Mouse (Mus musculus) forebrain, embryonic 13.5 days (tissue): Measurements from ENCODE around the gene Nol9. TPM values are rescaled to one million over a fixed set of nuclear protein-coding genes. Genes with fewer than 3 reads are reported as not detected.
A peak's percentile ranks its signal among the peaks of the same experiment; 100 is the strongest.

Experiments
- ATAC-seq: fragments of 200-750 bp; cut with Nextera tagmentation; 2 replicates; pipeline ENCODE4 v1.8.0; 2017
- H3K27ac ChIP-seq: fragments of 300-500 bp; sonication (generic); 2 replicates; pipeline ENCODE4 v1.5.1; 2015; ENCODE audit warnings: inconsistent platforms, mild to moderate bottlenecking, moderate library complexity
- H3K27me3 ChIP-seq: fragments of 300-500 bp; sonication (generic); 2 replicates; pipeline ENCODE4 v1.6.1; 2015; ENCODE audit warnings: mild to moderate bottlenecking, inconsistent platforms
- H3K36me3 ChIP-seq: fragments of 300-500 bp; sonication (generic); 2 replicates; pipeline ENCODE4 v1.6.1; 2015; ENCODE audit warnings: mild to moderate bottlenecking, inconsistent platforms; ENCODE audit not compliant: poor library complexity, severe bottlenecking
- H3K4me1 ChIP-seq: fragments of 300-500 bp; sonication (generic); 2 replicates; pipeline ENCODE4 v1.6.1; 2015; ENCODE audit warnings: inconsistent platforms
- H3K4me2 ChIP-seq: fragments of 300-500 bp; sonication (generic); 2 replicates; pipeline ENCODE4 v1.6.1; 2015; ENCODE audit warnings: inconsistent platforms, mild to moderate bottlenecking, moderate library complexity
- H3K4me3 ChIP-seq: fragments of 300-500 bp; sonication (generic); 2 replicates; pipeline ENCODE4 v1.5.1; 2015; ENCODE audit warnings: mild to moderate bottlenecking, inconsistent platforms
- H3K9ac ChIP-seq: fragments of 300-500 bp; sonication (generic); 2 replicates; pipeline ENCODE4 v1.6.1; 2015; ENCODE audit warnings: mild to moderate bottlenecking, inconsistent platforms
- H3K9me3 ChIP-seq: fragments of 300-500 bp; sonication (generic); replicated peaks from 2 replicates; pipeline ENCODE4 v1.6.1; 2016; ENCODE audit warnings: inconsistent platforms
- WGBS: fragments of 180-500 bp; shearing (Covaris S2); methylation state at CpG from one replicate; pipeline ENCODE4 v1.1.7; 2015; 5-methylcytosine and 5-hydroxymethylcytosine counted together
- polyA plus RNA-seq: library from polyadenylated mRNA; unstranded; fragments of >200 nt; fragmentation: Nextera tagmentation; extraction: Ambion mirVana; gene quantifications from 2 replicates; pipeline ENCODE4 v1.2.1, GENCODE M21; 2015

Nol9 gene
- polyA plus RNA-seq, 1 experiment from 2014 or later: 22.5 TPM

DNA sequence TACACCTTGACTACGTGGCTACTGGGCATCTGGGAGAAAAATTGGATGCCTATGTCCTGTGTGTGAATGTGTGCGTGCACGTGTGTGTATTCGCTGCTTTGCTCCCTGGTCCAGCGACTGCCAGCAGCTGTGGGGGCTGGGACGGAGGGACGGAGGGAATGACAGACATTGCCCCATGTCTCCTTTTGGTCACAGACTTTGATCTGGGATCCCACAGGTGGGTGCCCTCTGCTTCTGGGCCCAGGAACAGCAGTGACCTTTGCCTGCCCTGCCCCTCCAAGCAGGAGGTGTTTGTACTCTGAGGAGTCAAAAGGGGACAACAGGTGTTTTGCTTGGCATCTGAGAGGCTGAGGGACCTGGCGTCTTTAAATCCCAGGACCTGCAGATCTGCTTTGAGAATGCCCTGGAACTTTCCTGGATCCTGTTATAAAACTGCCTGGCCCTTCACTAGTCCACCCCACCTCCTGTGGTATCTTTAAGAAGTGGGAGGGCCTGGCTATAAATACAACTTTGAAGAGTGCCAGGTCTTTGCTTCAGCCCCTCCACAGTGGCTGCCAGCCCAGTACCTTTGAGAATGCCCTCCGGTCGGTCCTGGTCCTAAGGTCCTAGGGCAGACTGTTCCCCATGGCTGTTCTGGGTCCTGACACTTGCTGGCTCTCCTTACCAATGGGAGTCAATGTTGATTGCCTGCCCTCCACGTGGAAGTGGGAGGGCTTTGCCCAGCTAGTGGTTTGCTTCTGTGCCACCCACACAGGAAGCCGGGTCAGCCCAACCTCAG is 25.9 kb upstream of the Nol9 start:
- no peak overlapping the region for H3K27ac ChIP-seq

DNA sequence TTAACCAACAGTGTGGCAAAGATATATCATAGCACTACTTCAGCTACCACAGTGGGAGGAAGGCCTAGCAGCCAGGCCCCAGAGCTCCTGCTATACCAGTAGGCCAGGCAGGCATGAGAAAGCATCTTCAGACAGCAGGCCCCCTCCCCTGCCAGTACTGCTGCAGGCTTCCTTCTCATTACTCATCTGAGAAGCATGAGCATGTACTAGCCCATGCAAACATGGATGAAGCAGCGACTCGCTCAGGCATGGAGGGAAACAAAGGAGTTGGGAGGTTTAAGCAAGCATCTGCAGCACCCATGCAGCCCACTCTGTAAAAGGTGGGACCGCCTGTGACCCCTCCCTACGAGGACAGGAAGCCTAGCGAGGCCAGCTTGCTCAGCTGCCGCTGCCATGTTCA is 20.0 kb upstream of the Nol9 start:
- Histone ChIP-seq H3K36me3 (peaks cover 82% of the 10 kb centered on the region), H3K4me1 (peaks cover 3% of the 10 kb centered on the region)
- 91% methylated on average over 6 of the region's 6 CpGs for WGBS

More for the DNA sequence above, 25.9 kb upstream of the Nol9 start:
- Histone ChIP-seq H3K4me1 (peaks cover 27% of the 10 kb centered on the region), H3K9ac (no peak overlapping the region), H3K4me3 (no peak overlapping the region), H3K36me3 (peaks cover 25% of the 10 kb centered on the region), H3K27me3 (peaks cover 26% of the 10 kb centered on the region), H3K9me3 (no peaks in the 10 kb centered on the region), H3K4me2 (no peak overlapping the region)
- no peak for ATAC-seq
- WGBS: 87% methylated on average over 12 of the region's 12 CpGs

DNA sequence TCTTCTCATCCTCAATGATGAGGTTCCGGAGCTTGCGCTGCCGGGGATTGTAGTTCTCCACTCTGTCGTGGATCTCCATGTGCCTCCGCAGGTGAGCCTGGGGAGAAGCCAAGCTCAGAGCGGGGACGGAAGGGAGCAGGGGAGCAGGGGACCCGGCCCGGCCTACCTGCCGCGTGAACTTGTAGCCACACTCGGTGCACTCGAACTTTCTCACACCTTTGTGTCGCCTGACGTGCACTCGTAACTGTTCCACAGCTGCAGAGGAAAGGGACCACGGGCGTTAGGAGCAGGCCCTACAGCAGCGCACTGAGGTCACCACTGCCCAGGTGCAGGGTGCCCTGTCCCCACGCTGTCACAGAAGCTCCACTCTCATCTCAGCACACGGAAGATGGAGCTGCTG is 19.1 kb upstream of the Nol9 start:
- H3K4me1 ChIP-seq: peaks cover 13% of the 10 kb centered on the region
- no peak overlapping the region for H3K27ac ChIP-seq
- no peak for ATAC-seq
- WGBS: 92% methylated on average over 21 of the region's 21 CpGs
- H3K9ac ChIP-seq: no peak overlapping the region
- no peak overlapping the region for H3K4me2 ChIP-seq
- H3K27me3 ChIP-seq: no peaks in the 10 kb centered on the region
- H3K4me3 ChIP-seq: no peak overlapping the region
- peaks cover 79% of the 10 kb centered on the region for H3K36me3 ChIP-seq
- no peaks in the 10 kb centered on the region for H3K9me3 ChIP-seq

More for the DNA sequence above, 20.0 kb upstream of the Nol9 start:
- no peaks in the 10 kb centered on the region for H3K9me3 ChIP-seq
- H3K4me3 ChIP-seq: no peak overlapping the region
- no peak overlapping the region for H3K4me2 ChIP-seq
- H3K27me3 ChIP-seq: no peaks in the 10 kb centered on the region
- no peak overlapping the region for H3K9ac ChIP-seq
- no peak overlapping the region for H3K27ac ChIP-seq
- no peak for ATAC-seq

DNA sequence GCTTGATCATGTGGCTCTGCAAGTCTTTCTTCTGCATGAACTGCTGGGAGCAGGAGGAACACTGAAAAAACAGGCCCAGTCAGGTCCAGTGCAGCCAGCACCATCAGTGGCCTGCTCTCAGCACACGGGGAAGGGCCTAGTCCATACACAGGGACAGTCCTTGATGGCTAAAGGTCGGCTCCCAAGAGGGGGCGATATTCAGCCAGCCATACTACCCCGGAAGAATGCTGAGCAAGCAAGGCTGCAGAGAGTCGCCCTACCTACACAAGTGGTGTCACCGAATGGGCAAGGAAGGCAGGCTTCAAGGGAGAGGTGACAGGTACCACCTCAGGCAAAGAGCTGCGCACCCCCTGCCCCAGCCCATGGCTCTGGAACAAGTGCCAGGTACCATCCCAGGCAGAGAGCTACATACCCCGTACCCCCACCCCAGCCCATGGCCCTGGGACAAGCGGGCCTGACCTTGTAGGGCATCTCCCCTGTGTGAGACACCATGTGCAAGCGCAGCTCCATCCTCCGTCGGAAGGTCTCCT is 17.5 kb upstream of the Nol9 start:
- ATAC-seq: no peak
- H3K27ac ChIP-seq: no peak overlapping the region
- H3K27me3 ChIP-seq: no peaks in the 10 kb centered on the region
- no peaks in the 10 kb centered on the region for H3K9me3 ChIP-seq
- no peak overlapping the region; the same call in 1 of the 2 replicates for H3K9ac ChIP-seq
- 75% methylated on average over 12 of the region's 12 CpGs for WGBS
- H3K4me2 ChIP-seq: no peak overlapping the region
- H3K36me3 ChIP-seq: peaks cover 71% of the 10 kb centered on the region
- H3K4me1 ChIP-seq: peaks cover 29% of the 10 kb centered on the region
- H3K4me3 ChIP-seq: no peak overlapping the region

DNA sequence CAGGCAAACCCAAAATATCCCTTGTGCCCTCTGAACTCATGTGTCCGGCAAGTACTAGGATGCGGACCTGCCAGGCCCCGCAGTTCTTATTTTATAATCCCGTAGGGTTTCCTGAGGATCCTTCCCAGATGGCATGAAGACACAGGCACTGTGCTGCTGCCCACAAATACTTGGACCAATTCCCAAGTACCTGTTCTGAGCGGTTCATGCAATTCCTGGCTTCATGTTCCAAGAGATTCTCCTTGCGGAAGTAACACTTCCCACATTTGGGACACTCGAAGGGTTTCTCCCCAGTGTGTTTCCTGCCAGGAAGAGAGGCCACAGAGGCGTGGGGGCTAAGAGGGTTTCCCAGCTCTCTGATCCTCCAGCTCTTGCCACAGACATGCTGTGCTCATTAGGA is 16.6 kb upstream of the Nol9 start:
- H3K4me3 ChIP-seq: no peak overlapping the region
- ATAC-seq: no peak
- no peak overlapping the region for H3K27ac ChIP-seq
- 92% methylated on average over 8 of the region's 8 CpGs for WGBS
- H3K9ac ChIP-seq: no peak overlapping the region
- H3K4me1 ChIP-seq: peaks cover 33% of the 10 kb centered on the region
- no peak overlapping the region for H3K4me2 ChIP-seq
- H3K9me3 ChIP-seq: no peaks in the 10 kb centered on the region
- H3K27me3 ChIP-seq: no peaks in the 10 kb centered on the region
- H3K36me3 ChIP-seq: peaks cover 70% of the 10 kb centered on the region

DNA sequence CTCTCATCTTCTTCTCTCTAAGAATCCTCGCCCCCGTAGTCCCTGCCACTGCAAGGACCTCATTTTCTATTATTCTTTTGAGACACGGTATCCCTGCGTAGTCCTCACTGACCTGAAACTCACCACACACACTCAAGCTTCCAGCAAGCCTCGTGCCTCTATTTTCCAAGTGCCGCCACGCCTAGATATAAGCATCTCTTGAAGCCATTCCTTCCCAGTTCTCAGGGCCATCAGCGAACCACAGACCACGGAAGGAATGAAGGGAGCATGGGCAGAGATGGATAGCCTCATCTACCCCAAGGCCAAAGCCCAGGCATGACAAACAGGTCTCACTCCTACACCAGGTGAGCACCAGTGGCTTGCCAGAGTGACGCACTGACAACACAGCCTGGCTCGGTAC is 14.6 kb upstream of the Nol9 start:
- Histone ChIP-seq H3K27ac (no peak overlapping the region), H3K9ac (peak overlapping the region; percentile 45), H3K36me3 (peaks cover 51% of the 10 kb centered on the region), H3K27me3 (no peaks in the 10 kb centered on the region), H3K4me1 (peaks cover 44% of the 10 kb centered on the region), H3K9me3 (no peaks in the 10 kb centered on the region), H3K4me3 (no peak overlapping the region), H3K4me2 (peak overlapping the region; percentile 1; the same call in 1 of the 2 replicates)
- ATAC-seq: no peak
- 93% methylated on average over 11 of the region's 11 CpGs for WGBS

DNA sequence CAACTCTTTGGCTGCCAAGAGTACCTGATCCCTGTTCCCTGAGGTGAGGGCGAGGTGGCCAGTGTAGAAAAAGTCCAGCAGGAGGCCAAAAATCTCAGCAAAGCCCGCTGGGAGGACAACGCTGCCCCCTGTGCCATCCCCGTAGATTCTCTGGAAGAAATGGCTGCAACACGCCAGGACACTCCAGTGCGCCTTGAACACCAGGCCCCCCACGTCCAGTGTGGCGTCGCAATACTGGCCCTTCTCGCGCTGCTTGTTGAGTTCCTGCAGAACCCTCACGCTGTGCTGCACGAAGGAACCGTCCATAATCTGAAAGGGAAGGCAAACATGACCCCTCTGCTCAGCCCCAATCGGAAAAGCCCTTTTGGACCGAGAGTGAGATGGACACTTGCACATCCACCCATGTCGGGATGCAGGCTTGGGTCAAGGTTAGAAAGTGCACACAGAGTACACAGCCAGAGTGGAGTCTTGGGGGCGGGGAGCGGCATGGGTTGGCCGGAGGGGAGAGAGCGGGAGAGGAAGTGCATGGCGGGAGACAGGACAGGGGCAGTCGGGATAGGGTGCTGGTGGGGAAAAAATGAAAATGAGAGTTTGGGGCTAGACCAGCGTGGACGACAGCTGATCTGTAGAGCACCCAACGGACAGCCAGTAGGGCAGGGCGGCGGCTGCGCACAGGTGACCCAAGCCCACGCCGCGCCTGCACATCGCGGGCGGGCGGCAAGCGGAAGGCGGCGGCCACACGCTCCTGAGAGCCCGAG is 12.2 kb upstream of the Nol9 start:
- Histone ChIP-seq H3K27ac (no peak overlapping the region), H3K4me2 (peak overlapping the region; percentile 97), H3K36me3 (peaks cover 27% of the 10 kb centered on the region), H3K4me3 (peak overlapping the region; percentile 67), H3K27me3 (0 out of 2 replicates have a peak, but pooled peaks cover under 1% of the 10 kb centered on the region), H3K9ac (peak overlapping the region; percentile 72), H3K4me1 (peaks cover 51% of the 10 kb centered on the region), H3K9me3 (no peaks in the 10 kb centered on the region)
- 2% methylated on average over 36 of the region's 41 CpGs for WGBS
- ATAC-seq: peak; percentile 29

DNA sequence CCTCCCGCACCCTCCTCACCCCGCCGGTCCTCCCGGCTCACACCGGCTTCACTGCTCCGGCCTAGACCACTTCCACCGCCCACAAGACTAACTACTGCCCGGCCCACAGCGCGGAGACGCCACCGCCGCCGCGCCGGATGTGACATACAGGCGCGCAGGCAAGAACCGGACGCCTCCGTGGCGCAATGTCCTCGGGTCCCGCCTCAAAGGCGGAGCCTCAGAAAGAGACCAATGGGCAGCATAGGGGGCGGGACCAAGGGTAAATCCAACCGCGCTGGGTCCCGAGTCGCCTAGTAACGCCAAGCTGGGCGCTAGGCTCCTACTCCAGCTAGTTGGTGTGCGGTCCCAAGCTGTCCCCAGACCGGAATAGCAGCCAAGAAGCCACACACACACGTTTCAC is 11.6 kb upstream of the Nol9 start, which contains the start of gene Zbtb48:
Zbtb48 (minus strand) TSS at position 148 of the 400 bp plus-strand sequence.
- peak within 1 kb of the TSS; percentile 67 for H3K4me3 ChIP-seq
- H3K4me1 ChIP-seq: peaks cover 51% of the 10 kb centered on the region
- peak within 1 kb of the TSS; percentile 97 for H3K4me2 ChIP-seq
- peak within 1 kb of the TSS; percentile 72 for H3K9ac ChIP-seq
- peaks cover 22% of the 10 kb centered on the region for H3K36me3 ChIP-seq
- 0 out of 2 replicates have a peak, but pooled peaks cover 5% of the 10 kb centered on the region for H3K27me3 ChIP-seq
- WGBS: under 1% methylated on average over 35 of the region's 35 CpGs
- peak within 1 kb of the TSS; percentile 60; the same call in 1 of the 2 replicates for H3K27ac ChIP-seq
- ATAC-seq: peak; percentile 99
- no peaks in the 10 kb centered on the region for H3K9me3 ChIP-seq

DNA sequence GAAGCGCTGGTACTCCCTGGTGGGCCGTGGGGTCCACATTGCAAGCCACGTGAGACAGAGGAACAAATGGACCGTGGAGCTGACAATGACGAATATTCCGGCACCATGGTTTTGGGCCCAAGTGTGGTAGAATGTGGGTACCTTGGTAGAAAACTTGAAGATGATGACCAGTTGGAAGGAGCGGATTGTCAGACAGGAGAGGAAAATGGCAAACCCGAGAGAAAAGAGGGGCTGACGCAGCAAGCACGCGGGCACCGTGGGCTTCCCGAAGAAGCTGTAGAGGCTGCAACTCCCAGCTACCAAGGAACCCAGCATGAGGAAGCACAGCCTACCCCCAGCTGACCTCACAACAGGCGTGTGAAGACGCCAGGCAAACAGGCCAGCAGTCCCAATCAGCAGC is 10.7 kb upstream of the Nol9 start:
- no peak for ATAC-seq
- H3K9me3 ChIP-seq: no peaks in the 10 kb centered on the region
- peak overlapping the region; percentile 67 for H3K4me3 ChIP-seq
- no peak overlapping the region for H3K27ac ChIP-seq
- 69% methylated on average over 15 of the region's 15 CpGs for WGBS
- H3K4me2 ChIP-seq: peak overlapping the region; percentile 97
- 0 out of 2 replicates have a peak, but pooled peaks cover 5% of the 10 kb centered on the region for H3K27me3 ChIP-seq
- peaks cover 50% of the 10 kb centered on the region for H3K4me1 ChIP-seq
- H3K9ac ChIP-seq: peak overlapping the region; percentile 72
- H3K36me3 ChIP-seq: peaks cover 13% of the 10 kb centered on the region

DNA sequence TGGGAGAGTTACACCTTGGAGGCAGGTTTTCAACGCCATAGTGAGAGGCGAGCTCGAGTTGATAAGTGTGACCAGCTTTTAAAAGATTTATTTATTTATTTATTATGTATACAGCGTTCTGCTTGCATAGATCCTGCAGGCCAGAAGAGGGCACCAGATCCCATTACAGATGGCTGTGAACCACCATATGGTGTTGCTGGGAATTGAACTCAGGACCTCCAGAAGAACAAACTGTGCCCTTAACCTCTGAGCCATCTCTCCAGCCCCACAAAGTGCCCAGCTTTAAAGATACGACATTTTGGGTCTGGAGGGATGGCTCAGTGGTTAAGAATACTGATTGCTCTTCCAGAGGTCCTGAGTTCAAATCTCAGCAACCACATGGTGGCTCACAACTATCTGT is 10.0 kb upstream of the Nol9 start:
- peak overlapping the region; percentile 97; the same call in 1 of the 2 replicates for H3K4me2 ChIP-seq

DNA sequence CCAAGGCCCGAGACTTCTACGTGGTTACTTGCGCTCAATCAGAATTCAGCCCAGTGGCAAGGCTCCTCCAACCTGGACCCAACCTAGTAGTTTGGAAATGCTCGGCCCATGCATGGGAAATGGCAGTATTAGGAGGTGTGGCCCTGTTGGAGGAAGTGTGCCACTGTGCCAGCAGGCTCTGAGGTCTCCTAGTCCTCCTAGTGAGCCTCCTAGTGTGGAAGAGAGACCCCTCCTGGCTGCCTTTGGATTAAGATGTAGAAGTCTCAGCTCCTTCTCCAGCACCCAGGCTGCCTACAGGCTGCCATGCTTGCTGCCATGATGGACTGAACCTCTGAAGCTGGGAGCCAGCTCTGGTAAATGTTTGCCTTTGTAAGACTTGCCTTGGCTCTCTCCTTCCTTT is 9.1 kb upstream of the Nol9 start:
- no peak for ATAC-seq
- H3K4me2 ChIP-seq: no peak overlapping the region

More for the DNA sequence above, 10.0 kb upstream of the Nol9 start:
- Histone ChIP-seq H3K4me1 (peaks cover 47% of the 10 kb centered on the region), H3K36me3 (peaks cover 6% of the 10 kb centered on the region; the same call in 1 of the 2 replicates), H3K27me3 (0 out of 2 replicates have a peak, but pooled peaks cover 5% of the 10 kb centered on the region), H3K4me3 (no peak overlapping the region), H3K27ac (no peak overlapping the region), H3K9me3 (no peaks in the 10 kb centered on the region), H3K9ac (no peak overlapping the region)
- ATAC-seq: no peak
- 47% methylated on average over 5 of the region's 5 CpGs for WGBS

DNA sequence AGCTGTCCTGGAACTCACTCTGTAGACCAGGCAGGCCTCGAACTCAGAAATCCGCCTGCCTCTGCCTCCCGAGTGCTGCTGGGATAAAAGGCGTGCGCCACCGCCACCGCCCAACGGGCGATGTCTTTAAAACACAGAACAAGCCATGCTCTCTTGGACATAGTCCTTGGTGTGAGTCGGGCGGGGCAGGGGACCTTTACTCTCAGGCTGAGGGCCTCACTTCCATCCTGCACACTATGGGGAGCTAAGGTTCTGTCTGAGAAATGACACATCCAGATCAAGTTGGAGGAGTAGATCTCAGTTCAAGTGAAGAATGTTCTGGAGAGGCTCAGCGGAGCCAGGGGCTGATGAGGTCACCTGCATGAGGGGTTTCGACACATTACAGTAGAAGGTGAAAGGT is 6.2 kb upstream of the Nol9 start:
- Histone ChIP-seq H3K4me3 (no peak overlapping the region), H3K4me2 (no peak overlapping the region), H3K4me1 (peaks cover 16% of the 10 kb centered on the region), H3K9me3 (no peaks in the 10 kb centered on the region), H3K27me3 (0 out of 2 replicates have a peak, but pooled peaks cover 5% of the 10 kb centered on the region), H3K27ac (no peak overlapping the region), H3K36me3 (no peaks in the 10 kb centered on the region), H3K9ac (no peak overlapping the region)
- WGBS: 88% methylated on average over 13 of the region's 13 CpGs
- no peak for ATAC-seq

More for the DNA sequence above, 9.1 kb upstream of the Nol9 start:
- Histone ChIP-seq H3K4me3 (no peak overlapping the region), H3K27me3 (0 out of 2 replicates have a peak, but pooled peaks cover 5% of the 10 kb centered on the region), H3K9ac (no peak overlapping the region), H3K27ac (no peak overlapping the region), H3K4me1 (peaks cover 38% of the 10 kb centered on the region), H3K36me3 (no peaks in the 10 kb centered on the region), H3K9me3 (no peaks in the 10 kb centered on the region)
- WGBS: 59% methylated on average over 4 of the region's 4 CpGs
